9 mouse cellular contexts compared by ENCODE assay signal in genomic region chr17:56469275-56469674, GRCm38 (mm10). TPM values are rescaled to one million over a fixed set of nuclear protein-coding genes. Genes with fewer than 3 reads are reported as not detected.
A peak's percentile ranks its signal among the peaks of the same experiment; 100 is the strongest.
DNase-seq lines count a peak whose midpoint lies in the region; ATAC-seq and TF ChIP-seq lines count a peak whose summit lies in the region.
"Had no signal": no experiment of that assay in that cellular context is flagged by ENCODE, and none has a peak within 500 bp of the region (broad histone marks: within the 10 kb centered on the region; RNA-seq: fewer than 3 reads in every experiment).

No protein-coding gene starts in this region.

- WGBS in embryonic facial prominence, embryonic 14.5 days = 41% methylated on average over 8 of the region's 8 CpGs
- WGBS in hindbrain, embryonic 16.5 days = 16% methylated on average over 8 of the region's 8 CpGs
- WGBS in neural tube, embryonic 15.5 days = 14% methylated on average over 8 of the region's 8 CpGs

- intact Hi-C loops in left cerebral cortex, adult 2 months (cut with DNase I) = loop anchor here (2.0 kb wide), 1 partner anchor 26 kb away; no protein-coding TSS in a partner anchor

- no peak for ATAC-seq in embryonic facial prominence, embryonic 14.5 days (ENCODE audit: low read depth)
- ATAC-seq in hindbrain, embryonic 16.5 days = no peak
- ATAC-seq in neural tube, embryonic 15.5 days (ENCODE audit: low FRiP score) = peak; percentile 1; the same call in 1 of the 2 replicates

- TF ChIP-seq CTCF in left cerebral cortex, adult 2 months (IDR thresholded peaks at IDR 0.05) = no peak

- H3K27ac ChIP-seq in left cerebral cortex, adult 2 months = peak overlapping the region; percentile 59
- H3K27ac ChIP-seq in embryonic facial prominence, embryonic 14.5 days (replicated peaks; ENCODE audit: low read depth, low read length) = 0 out of 2 replicates have a peak overlapping the region, but pooled peaks have one; percentile 18
- peak overlapping the region; percentile 84 for H3K27ac ChIP-seq in hindbrain, embryonic 16.5 days (ENCODE audit: low read depth, low read length)
- peak overlapping the region; percentile 83 for H3K27ac ChIP-seq in neural tube, embryonic 15.5 days (replicated peaks)

- DNase-seq in left cerebral cortex, adult 2 months (ENCODE audit: extremely low spot score in 1 of 2, low spot score in 2 of 2) = no peak
- no peak for DNase-seq in left cerebral cortex, adult 9 months (ENCODE audit: low spot score in 2 of 2)
- DNase-seq in embryonic facial prominence, embryonic 14.5 days (ENCODE audit: low spot score) = no peak
- DNase-seq in B cell, adult 2 months = no peak
- no peak for DNase-seq in left cerebral cortex, adult 18-20 months (ENCODE audit: low spot score in 2 of 2)
- DNase-seq in right cerebral cortex, postnatal 36 days (ENCODE audit: low spot score in 2 of 2) = no peak

- H3K9ac ChIP-seq in embryonic facial prominence, embryonic 14.5 days (ENCODE audit: low read depth, low read length) = no peak overlapping the region; the same call in 1 of the 2 replicates
- H3K9ac ChIP-seq in hindbrain, embryonic 16.5 days (ENCODE audit: low read depth, low read length) = 0 out of 2 replicates have a peak overlapping the region, but pooled peaks have one; percentile 9
- H3K9ac ChIP-seq in neural tube, embryonic 15.5 days (replicated peaks) = no peak overlapping the region

- H3K4me2 ChIP-seq in embryonic facial prominence, embryonic 14.5 days (ENCODE audit: low read depth, low read length) = peak overlapping the region; percentile 49; the same call in 1 of the 2 replicates
- peak overlapping the region; percentile 52 for H3K4me2 ChIP-seq in hindbrain, embryonic 16.5 days (ENCODE audit: low read length)
- H3K4me2 ChIP-seq in neural tube, embryonic 15.5 days = peak overlapping the region; percentile 53

- H3K27me3 ChIP-seq in embryonic facial prominence, embryonic 14.5 days (replicated peaks; ENCODE audit: control insufficient read depth, insufficient read depth, low read length) = peaks cover 15% of the 10 kb centered on the region
- H3K27me3 ChIP-seq in hindbrain, embryonic 16.5 days (replicated peaks; ENCODE audit: control insufficient read depth, insufficient read depth, low read length) = no peaks in the 10 kb centered on the region
- no peaks in the 10 kb centered on the region for H3K27me3 ChIP-seq in neural tube, embryonic 15.5 days (replicated peaks)

- H3K36me3 ChIP-seq in embryonic facial prominence, embryonic 14.5 days (ENCODE audit: control insufficient read depth, insufficient read depth, low read length) = no peaks in the 10 kb centered on the region
- H3K36me3 ChIP-seq in hindbrain, embryonic 16.5 days (ENCODE audit: control insufficient read depth, insufficient read depth, low read length) = 0 out of 2 replicates have a peak, but pooled peaks cover 3% of the 10 kb centered on the region
- no peaks in the 10 kb centered on the region for H3K36me3 ChIP-seq in neural tube, embryonic 15.5 days

- H3K9me3 ChIP-seq in embryonic facial prominence, embryonic 14.5 days (ENCODE audit: control insufficient read depth, low read length) = no peaks in the 10 kb centered on the region
- H3K9me3 ChIP-seq in hindbrain, embryonic 16.5 days (ENCODE audit: control insufficient read depth, low read length) = no peaks in the 10 kb centered on the region
- H3K9me3 ChIP-seq in neural tube, embryonic 15.5 days (replicated peaks) = no peaks in the 10 kb centered on the region

- peaks cover 60% of the 10 kb centered on the region for H3K4me1 ChIP-seq in embryonic facial prominence, embryonic 14.5 days (ENCODE audit: control insufficient read depth, insufficient read depth, low read length)
- peaks cover 80% of the 10 kb centered on the region for H3K4me1 ChIP-seq in hindbrain, embryonic 16.5 days (ENCODE audit: control insufficient read depth, insufficient read depth, low read depth, low read length)
- peaks cover 98% of the 10 kb centered on the region for H3K4me1 ChIP-seq in neural tube, embryonic 15.5 days

- H3K4me3 ChIP-seq in left cerebral cortex, adult 2 months = peak overlapping the region; percentile 23; the same call in 1 of the 2 replicates
- 0 out of 2 replicates have a peak overlapping the region, but pooled peaks have one; percentile 26 for H3K4me3 ChIP-seq in embryonic facial prominence, embryonic 14.5 days (ENCODE audit: low read depth, low read length)
- no peak overlapping the region for H3K4me3 ChIP-seq in hindbrain, embryonic 16.5 days (ENCODE audit: low read length)
- 0 out of 2 replicates have a peak overlapping the region, but pooled peaks have one; percentile 15 for H3K4me3 ChIP-seq in neural tube, embryonic 15.5 days (replicated peaks)

RNA-seq across cellular contexts. Expression of gene Ptprs, which starts 7.0 kb away (rescaled TPM):
- total RNA-seq in left cerebral cortex, adult 2 months (2021) = 100 to 1,000 TPM; 645 to 696 TPM
- 104 and 116 TPM in 2 replicates for polyA plus RNA-seq in embryonic facial prominence, embryonic 14.5 days (2014; fragmentation: Nextera tagmentation; extraction: Ambion mirVana)
- polyA plus RNA-seq in hindbrain, embryonic 16.5 days (2015; fragmentation: Nextera tagmentation; extraction: Ambion mirVana) = 229 and 264 TPM in 2 replicates
- polyA plus RNA-seq in neural tube, embryonic 15.5 days (2015; fragmentation: Nextera tagmentation; extraction: Ambion mirVana) = 206 and 247 TPM in 2 replicates
- total RNA-seq in left cerebral cortex, adult 18-20 months (2021) = 100 to 1,000 TPM; 588 to 594 TPM

RNA-seq across cellular contexts. Expression of gene Znrf4, which starts 43.0 kb away (rescaled TPM):
- total RNA-seq in left cerebral cortex, adult 2 months (2021) = not detected
- polyA plus RNA-seq in embryonic facial prominence, embryonic 14.5 days (2014; fragmentation: Nextera tagmentation; extraction: Ambion mirVana) = not detected in 2 replicates
- polyA plus RNA-seq in hindbrain, embryonic 16.5 days (2015; fragmentation: Nextera tagmentation; extraction: Ambion mirVana) = not detected in 2 replicates
- not detected in 2 replicates for polyA plus RNA-seq in neural tube, embryonic 15.5 days (2015; fragmentation: Nextera tagmentation; extraction: Ambion mirVana)
- total RNA-seq in left cerebral cortex, adult 18-20 months (2021) = not detected
- total RNA-seq: monocyte, adult 5-6 weeks had no signal

Comparison
In these comparisons a context has a peak if more than half of its experiments do, and no peak if none do; other contexts are left out.
1. H3K27ac ChIP-seq: peak in every context shown above with its lines; median percentile 84 in hindbrain, embryonic 16.5 days; 83 in neural tube, embryonic 15.5 days; 59 in left cerebral cortex, adult 2 months; 18 in embryonic facial prominence, embryonic 14.5 days.